In genomic region chr12:101851314-101851713, GRCm38 (mm10) we compare ENCODE assay signal across 22 mouse cellular contexts. TPM values are rescaled to one million over a fixed set of nuclear protein-coding genes. Genes with fewer than 3 reads are reported as not detected.
DNase-seq lines count a peak whose midpoint lies in the region; ATAC-seq and TF ChIP-seq lines count a peak whose summit lies in the region.
"Had no signal": no experiment of that assay in that cellular context is flagged by ENCODE, and none has a peak within 500 bp of the region (broad histone marks: within the 10 kb centered on the region; RNA-seq: fewer than 3 reads in every experiment).

No protein-coding gene starts in this region.

- no peaks in the 10 kb centered on the region for H3K79me2 ChIP-seq in heart, adult 2 months (replicated peaks; ENCODE audit: control insufficient read depth, insufficient read depth, low read length)
- peaks cover 6% of the 10 kb centered on the region for H3K79me2 ChIP-seq in myocyte (ENCODE audit: control insufficient read depth, insufficient read depth)

- H3K4me2 ChIP-seq in heart, embryonic 12.5 days: no peak overlapping the region
- no peak overlapping the region for H3K4me2 ChIP-seq in kidney, embryonic 16.5 days (replicated peaks; ENCODE audit: low read depth, low read length)
- H3K4me2 ChIP-seq in heart, postnatal 0 days (ENCODE audit: low read depth, low read length): no peak overlapping the region
- peak overlapping the region; percentile 70 for H3K4me2 ChIP-seq in myocyte (ENCODE audit: low read depth)
- H3K4me2 ChIP-seq: embryonic facial prominence, embryonic 12.5 days; liver, embryonic 13.5 days; midbrain, embryonic 11.5 days; neural tube, embryonic 15.5 days had no signal

- no peak for DNase-seq in heart, adult 2 months
- no peak for DNase-seq in kidney, postnatal 14 days
- DNase-seq in heart, postnatal 0 days (ENCODE audit: low spot score): no peak
- DNase-seq in urinary bladder, postnatal 36 days (ENCODE audit: low spot score in 2 of 2): no peak
- DNase-seq in right cerebral cortex, postnatal 25 days: no peak
- DNase-seq: cerebellum, adult 11 months; cerebellum, adult 9-11 months; liver, embryonic 13.5 days; lung, adult 2 months; right cerebral cortex, adult 18-20 months had no signal

- H3K4me3 ChIP-seq in heart, embryonic 12.5 days: no peak overlapping the region
- H3K4me3 ChIP-seq in heart, adult 2 months: no peak overlapping the region
- H3K4me3 ChIP-seq in kidney, embryonic 16.5 days (ENCODE audit: low read length): no peak overlapping the region
- H3K4me3 ChIP-seq in heart, postnatal 0 days (ENCODE audit: low read depth, low read length): no peak overlapping the region
- H3K4me3 ChIP-seq in myocyte: no peak overlapping the region
- H3K4me3 ChIP-seq: embryonic facial prominence, embryonic 12.5 days; liver, embryonic 13.5 days; neural tube, embryonic 15.5 days had no signal

- peaks cover 15% of the 10 kb centered on the region for H3K36me3 ChIP-seq in heart, embryonic 12.5 days
- peaks cover 13% of the 10 kb centered on the region for H3K36me3 ChIP-seq in heart, adult 2 months (ENCODE audit: control insufficient read depth, insufficient read depth, low read length)
- 0 out of 2 replicates have a peak, but pooled peaks cover 12% of the 10 kb centered on the region for H3K36me3 ChIP-seq in kidney, embryonic 16.5 days (ENCODE audit: insufficient read depth, low read length)
- peaks cover 11% of the 10 kb centered on the region for H3K36me3 ChIP-seq in heart, postnatal 0 days (replicated peaks; ENCODE audit: control insufficient read depth, insufficient read depth, low read length)
- H3K36me3 ChIP-seq in myocyte (ENCODE audit: control insufficient read depth, insufficient read depth): no peaks in the 10 kb centered on the region

- H3K27me3 ChIP-seq in heart, embryonic 12.5 days (replicated peaks): no peaks in the 10 kb centered on the region
- no peaks in the 10 kb centered on the region for H3K27me3 ChIP-seq in heart, adult 2 months (ENCODE audit: control insufficient read depth, insufficient read depth, low read length)
- H3K27me3 ChIP-seq in kidney, embryonic 16.5 days (ENCODE audit: insufficient read depth, low read length): no peaks in the 10 kb centered on the region
- no peaks in the 10 kb centered on the region for H3K27me3 ChIP-seq in heart, postnatal 0 days (ENCODE audit: control insufficient read depth, insufficient read depth, low read length)
- H3K27me3 ChIP-seq in myocyte (ENCODE audit: control insufficient read depth, insufficient read depth, insufficient read length): no peaks in the 10 kb centered on the region
- H3K27me3 ChIP-seq: embryonic facial prominence, embryonic 12.5 days; liver, embryonic 13.5 days; neural tube, embryonic 15.5 days; Patski had no signal

- H3K9me3 ChIP-seq in heart, embryonic 12.5 days (replicated peaks): no peaks in the 10 kb centered on the region
- H3K9me3 ChIP-seq in kidney, embryonic 16.5 days (ENCODE audit: low read length): no peaks in the 10 kb centered on the region
- no peaks in the 10 kb centered on the region for H3K9me3 ChIP-seq in heart, postnatal 0 days (replicated peaks; ENCODE audit: control insufficient read depth, low read length)
- H3K9me3 ChIP-seq: embryonic facial prominence, embryonic 12.5 days; liver, embryonic 13.5 days; neural tube, embryonic 15.5 days had no signal

- intact Hi-C loops in heart, adult 2 months (cut with DNase I): no loop called here

- H3K4me1 ChIP-seq in heart, embryonic 12.5 days (replicated peaks): peaks cover 20% of the 10 kb centered on the region
- peaks cover 1% of the 10 kb centered on the region for H3K4me1 ChIP-seq in heart, adult 2 months (ENCODE audit: control insufficient read depth, insufficient read depth, low read length)
- 0 out of 2 replicates have a peak, but pooled peaks cover 7% of the 10 kb centered on the region for H3K4me1 ChIP-seq in kidney, embryonic 16.5 days (ENCODE audit: insufficient read depth, low read length)
- peaks cover 14% of the 10 kb centered on the region; the same call in 1 of the 2 replicates for H3K4me1 ChIP-seq in heart, postnatal 0 days (ENCODE audit: control insufficient read depth, insufficient read depth)
- H3K4me1 ChIP-seq: embryonic facial prominence, embryonic 12.5 days; liver, embryonic 13.5 days; neural tube, embryonic 15.5 days had no signal

- no peak overlapping the region for H3K9ac ChIP-seq in heart, embryonic 12.5 days
- no peak overlapping the region for H3K9ac ChIP-seq in heart, adult 2 months (ENCODE audit: low read depth, low read length)
- H3K9ac ChIP-seq in kidney, embryonic 16.5 days (replicated peaks; ENCODE audit: low read length): no peak overlapping the region
- H3K9ac ChIP-seq in heart, postnatal 0 days (replicated peaks; ENCODE audit: low read depth, low read length): no peak overlapping the region
- H3K9ac ChIP-seq: embryonic facial prominence, embryonic 12.5 days; liver, embryonic 13.5 days; neural tube, embryonic 15.5 days had no signal

- peak overlapping the region; percentile 40 for H3K27ac ChIP-seq in heart, embryonic 12.5 days (ENCODE audit: poor library complexity, severe bottlenecking)
- H3K27ac ChIP-seq in heart, adult 2 months: no peak overlapping the region
- peak overlapping the region; percentile 23; the same call in 1 of the 2 replicates for H3K27ac ChIP-seq in kidney, embryonic 16.5 days (ENCODE audit: low read length)
- 0 out of 2 replicates have a peak overlapping the region, but pooled peaks have one; percentile 1 for H3K27ac ChIP-seq in heart, postnatal 0 days (ENCODE audit: low read depth)
- H3K27ac ChIP-seq: embryonic facial prominence, embryonic 12.5 days; hindbrain, postnatal 0 days; liver, embryonic 13.5 days; macrophage; neural tube, embryonic 15.5 days had no signal

- H3ac ChIP-seq in myocyte (ENCODE audit: control insufficient read depth, insufficient read length): no peak overlapping the region

- no peak; the same call in 1 of the 2 replicates for ATAC-seq in heart, embryonic 12.5 days (ENCODE audit: insufficient number of reproducible peaks, low FRiP score)
- no peak for ATAC-seq in kidney, embryonic 16.5 days (ENCODE audit: low FRiP score, low TSS enrichment)
- ATAC-seq in heart, postnatal 0 days (ENCODE audit: insufficient read depth, low read depth): no peak
- ATAC-seq: forebrain, embryonic 14.5 days; hindbrain, postnatal 0 days; intestine, embryonic 16.5 days had no signal

- TF ChIP-seq POLR2A in heart, adult 2 months (IDR thresholded peaks at IDR 0.05; ENCODE audit: insufficient read depth, low read depth, low read length): no peak
- TF ChIP-seq POLR2A in myocyte (IDR thresholded peaks at IDR 0.05; ENCODE audit: insufficient read length, low read depth): no peak

- no peak for TF ChIP-seq EP300 in heart, adult 2 months (IDR thresholded peaks at IDR 0.05; ENCODE audit: insufficient read depth, low read depth, low read length)
- no peak for TF ChIP-seq EP300 in heart, postnatal 0 days (IDR thresholded peaks at IDR 0.05; ENCODE audit: low read depth)

- TF ChIP-seq CTCF in heart, adult 2 months (IDR thresholded peaks at IDR 0.05): no peak
- TF ChIP-seq CTCF in heart, postnatal 0 days (IDR thresholded peaks at IDR 0.05; ENCODE audit: low read depth): no peak

- WGBS in heart, embryonic 12.5 days: 28% methylated on average over 9 of the region's 9 CpGs
- WGBS in heart, adult 2 months: 41% methylated on average over 9 of the region's 9 CpGs
- WGBS in kidney, embryonic 16.5 days: 62% methylated on average over 9 of the region's 9 CpGs
- 25% methylated on average over 9 of the region's 9 CpGs for WGBS in heart, postnatal 0 days

TF ChIP-seq in myocyte, 11 proteins besides CTCF, POLR2A, EP300 and RAD21:
- TF ChIP-seq USF1 (IDR thresholded peaks at IDR 0.05; ENCODE audit: low read depth): no peak
- no peak for TF ChIP-seq MAX (IDR thresholded peaks at IDR 0.05; ENCODE audit: low read depth)
- no peak for TF ChIP-seq SRF (IDR thresholded peaks at IDR 0.05; ENCODE audit: control insufficient read depth, insufficient read length, low read depth)
- TF ChIP-seq REST (IDR thresholded peaks at IDR 0.05; ENCODE audit: insufficient read depth, insufficient read length): no peak
- no peak for TF ChIP-seq MYOG (IDR thresholded peaks at IDR 0.05; ENCODE audit: control insufficient read depth in 1 of 3, insufficient read depth in 1 of 3, insufficient read length in 2 of 3, low read depth in 2 of 3)
- TF ChIP-seq CEBPB (IDR thresholded peaks at IDR 0.05; ENCODE audit: insufficient read depth, poor library complexity, severe bottlenecking): no peak

RNA-seq across cellular contexts. Expression of gene Fbln5, which starts 32.5 kb away (rescaled TPM):
- 98.0 and 100 TPM in 2 replicates for polyA plus RNA-seq in heart, embryonic 12.5 days (2016; fragmentation: Nextera tagmentation; extraction: Ambion mirVana)
- 10 to 100 TPM; 23.4 to 26.9 TPM for total RNA-seq in heart, adult 2 months (2021)
- polyA plus RNA-seq in heart, adult 2 months (2012; rRNA removed): 40.4 and 60.4 TPM in 2 replicates
- polyA plus RNA-seq in kidney, embryonic 16.5 days (2015; fragmentation: Nextera tagmentation; extraction: Ambion mirVana): 135 and 143 TPM in 2 replicates
- total RNA-seq in heart, postnatal 0 days (2014; rRNA removed; ENCODE audit: low replicate concordance): 35.9 and 38.4 TPM in 2 replicates
- polyA plus RNA-seq in heart, postnatal 0 days (2015; fragmentation: Nextera tagmentation; extraction: Ambion mirVana): 56.0 and 61.6 TPM in 2 replicates
- 44.9 TPM for polyA plus RNA-seq in myocyte (2012; fragmentation: generic; extraction: Trizol)
- total RNA-seq: granulocyte monocyte progenitor cell, adult 5-6 weeks had no signal
